Mouse (Mus musculus) CD4-positive, CD25-positive, alpha-beta regulatory T cell, adult 2 months (primary cell): ENCODE measurements at regions not wholly inside any gene's neighbourhood (a gene's known extent, or its start where the extent isn't known, plus 50 kb on each side); places are given as distances from the start of the nearest gene placed in this dataset.

Experiments used
- DNase-seq: peaks from one replicate; pipeline ENCODE4 v3.0.0-alpha.2; 2012; ENCODE audit warnings: low read depth, low spot score

GRCm38 (mm10) chr1:154117346-154117687 lies 83.7 kb upstream of the Zfp648 start:
- no peak for DNase-seq

GRCm38 (mm10) chr1:154117688-154118373 lies 83.2 kb upstream of the Zfp648 start:
- peak; percentile 62 for DNase-seq

- peak; percentile 77 for DNase-seq
Observed at GRCm38 (mm10) chr1:154118374-154119004, 82.5 kb upstream of the Zfp648 start.

- no peak for DNase-seq
Observed at GRCm38 (mm10) chr1:154119611-154120010, 81.4 kb upstream of the Zfp648 start.

DNA sequence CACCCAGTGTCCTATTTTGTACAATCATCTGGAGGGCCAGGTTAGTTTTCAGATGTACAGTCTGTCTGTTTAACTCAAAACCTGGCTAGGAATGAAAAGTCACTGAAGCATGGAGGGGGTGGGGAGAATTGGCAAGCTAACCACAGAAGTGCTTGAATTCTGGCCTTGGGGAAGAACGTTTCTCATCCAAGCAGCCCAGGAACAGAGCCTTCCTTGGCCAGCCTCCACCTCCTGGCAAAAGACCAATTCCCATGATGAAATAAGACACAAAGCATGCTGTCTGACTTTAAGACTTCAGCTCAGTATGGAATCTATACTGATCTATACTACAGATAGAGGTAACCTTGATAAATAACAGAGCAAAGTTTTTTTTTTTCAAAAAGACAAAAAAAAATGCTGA lies 80.3 kb upstream of the Zfp648 start:
- DNase-seq = no peak

DNA sequence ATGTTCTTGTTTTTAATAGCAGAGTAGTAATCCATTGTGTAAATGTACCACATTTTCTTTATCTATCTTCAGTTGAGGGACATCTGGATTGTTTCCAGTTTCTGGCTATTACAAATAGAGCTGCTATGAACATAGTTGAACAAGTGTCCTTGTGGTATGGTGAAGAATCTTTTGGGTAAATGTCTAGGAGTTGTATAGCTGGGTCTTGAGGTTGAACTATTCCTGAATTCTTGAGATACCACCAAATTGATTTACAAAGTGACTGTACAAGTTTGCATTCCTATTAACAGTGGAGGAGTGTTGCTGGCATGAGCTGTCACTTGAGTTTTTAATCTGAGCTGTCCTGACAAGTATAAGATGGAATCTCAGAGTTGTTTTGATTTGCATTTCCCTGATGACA lies 76.0 kb upstream of the Zfp648 start:
- no peak for DNase-seq

- DNase-seq = no peak
Observed at GRCm38 (mm10) chr1:154126487-154126886, 74.5 kb upstream of the Zfp648 start.

DNA sequence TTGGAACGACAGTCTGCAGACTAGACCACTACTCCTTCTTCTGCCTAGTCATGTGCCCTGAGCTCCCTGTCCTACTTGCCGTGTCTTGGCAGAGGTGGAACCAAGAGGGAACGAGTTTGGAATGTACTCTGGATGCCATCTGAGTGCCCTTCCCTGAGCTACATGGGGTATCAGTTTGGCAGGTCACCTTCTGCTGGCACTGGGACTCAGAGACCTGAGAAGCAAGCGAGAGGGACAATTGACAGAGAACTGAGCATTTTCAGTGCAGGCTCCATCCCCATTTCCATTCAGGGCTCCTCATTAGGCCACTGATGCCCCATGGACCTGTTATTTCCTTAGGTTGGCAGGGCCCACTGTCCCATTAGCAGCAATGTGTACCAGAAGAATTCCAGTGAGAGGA lies 61.5 kb upstream of the Zfp648 start:
- no peak for DNase-seq

DNA sequence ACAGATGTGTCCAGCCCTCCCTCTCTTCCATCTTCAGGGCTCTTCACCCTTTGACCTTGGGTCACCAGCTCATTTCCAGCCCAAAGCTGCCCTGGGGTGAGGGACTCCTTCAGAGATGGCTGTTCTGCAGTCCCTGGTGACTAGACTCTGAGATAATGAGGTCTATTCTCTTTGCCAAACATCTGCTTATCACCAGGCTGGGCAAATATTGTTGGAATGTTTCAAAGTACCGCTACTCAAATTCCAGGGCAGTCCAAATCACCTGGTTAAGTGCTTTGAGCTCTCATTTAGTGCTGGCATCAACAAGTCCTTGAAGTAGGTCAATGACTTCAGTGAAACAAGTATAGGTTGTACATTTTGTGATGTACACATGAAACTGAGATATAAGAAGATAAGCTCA lies 57.3 kb upstream of the Zfp648 start:
- no peak for DNase-seq

DNA sequence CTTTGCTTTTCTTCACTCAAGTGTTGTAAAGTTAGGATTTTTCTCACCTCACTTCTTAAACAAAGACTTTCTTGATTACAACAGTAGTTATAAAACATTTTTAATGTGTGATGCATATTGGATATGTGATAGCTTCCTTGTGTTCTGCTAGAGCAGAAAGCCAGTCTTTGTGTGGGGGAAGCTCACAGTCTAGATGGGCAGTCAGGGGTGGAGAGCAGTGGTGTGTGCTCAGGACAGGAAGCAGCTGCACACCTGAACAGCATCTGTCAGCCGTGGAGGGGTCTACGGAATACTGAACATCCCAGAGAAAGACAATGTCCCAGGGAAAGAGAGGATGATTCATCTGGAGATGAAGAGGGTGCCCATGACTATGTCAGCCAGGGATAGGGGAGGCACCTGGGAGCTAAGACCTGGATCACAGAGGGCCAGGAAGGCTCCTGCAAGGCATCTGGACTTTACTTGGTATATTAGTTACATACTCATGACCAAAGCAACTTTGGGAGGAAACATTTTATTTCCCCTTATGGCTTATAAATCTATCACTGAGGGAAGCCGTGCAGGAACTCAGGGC lies 53.9 kb upstream of the Zfp648 start:
- no peak for DNase-seq

DNA sequence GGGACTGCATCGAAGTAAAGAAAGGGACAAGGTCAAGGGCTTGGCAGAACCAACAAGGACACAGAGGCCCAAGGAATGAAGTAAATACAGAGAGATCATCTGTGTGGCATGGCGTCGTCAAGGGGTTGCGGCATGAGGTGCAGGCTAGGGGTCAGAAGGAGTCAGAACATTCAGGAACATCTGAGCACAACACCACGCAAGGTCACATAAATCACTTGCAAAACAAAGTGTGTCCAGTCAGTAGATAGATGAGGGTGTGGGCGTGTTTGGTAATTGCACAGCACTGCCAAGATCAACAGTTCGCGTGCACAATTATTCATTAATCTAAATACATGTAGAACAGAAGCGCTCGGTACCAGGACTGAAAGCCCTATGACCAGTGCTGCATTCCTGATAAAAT lies 52.0 kb upstream of the Zfp648 start:
- DNase-seq = no peak

DNA sequence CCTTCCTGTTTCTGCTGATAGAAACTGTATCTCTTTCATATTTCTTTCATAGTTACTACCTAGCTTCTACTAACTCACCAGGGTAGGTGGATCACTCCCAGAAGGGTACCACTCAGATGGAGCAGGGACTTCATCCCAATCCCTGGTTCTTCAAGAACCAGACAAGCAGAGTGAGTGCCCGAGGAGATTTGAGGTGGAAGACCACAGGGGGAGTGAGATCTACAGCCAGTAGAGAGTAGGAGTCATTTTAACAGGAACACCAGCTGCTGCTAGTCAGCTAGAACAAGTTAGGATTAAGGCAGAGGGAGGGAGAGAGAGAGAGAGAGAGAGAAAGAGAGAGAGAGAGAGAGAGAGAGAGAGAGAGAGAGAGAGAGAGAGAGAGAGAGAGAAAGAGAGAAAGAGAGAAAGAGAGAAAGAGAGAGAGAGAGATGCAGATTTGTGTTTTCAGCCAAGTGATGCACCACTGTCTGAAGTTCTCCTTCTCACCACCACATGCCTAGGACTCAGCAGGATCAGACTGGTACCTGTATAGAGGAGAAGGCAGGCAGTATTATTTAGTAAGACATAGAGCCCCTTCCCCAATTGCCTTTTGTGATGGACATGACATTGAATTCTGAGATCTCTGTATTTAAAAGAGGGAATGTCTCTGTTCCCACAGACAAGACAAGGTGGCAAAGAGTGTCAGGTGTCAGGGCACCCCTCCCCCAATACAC lies 51.4 kb upstream of the Zfp648 start:
- no peak for DNase-seq

- no peak for DNase-seq
Observed at GRCm38 (mm10) chr1:154150167-154150851, 50.7 kb upstream of the Zfp648 start.
